Mouse (Mus musculus) gastrocnemius, postnatal 36 days (tissue): ENCODE measurements at regions not wholly inside any gene's neighbourhood (a gene's known extent, or its start where the extent isn't known, plus 50 kb on each side); places are given as distances from the start of the nearest gene placed in this dataset.

ENCODE experiments used
- DNase-seq, 2 experiments: peaks; one replicate each; pipeline ENCODE4 v3.0.0; 2022
- intact Hi-C: fragments of 180-260 bp; cut with DNase I; formaldehyde crosslinking; loops from one replicate; pipeline ENCODE4 v1.15.1; 2025

DNA sequence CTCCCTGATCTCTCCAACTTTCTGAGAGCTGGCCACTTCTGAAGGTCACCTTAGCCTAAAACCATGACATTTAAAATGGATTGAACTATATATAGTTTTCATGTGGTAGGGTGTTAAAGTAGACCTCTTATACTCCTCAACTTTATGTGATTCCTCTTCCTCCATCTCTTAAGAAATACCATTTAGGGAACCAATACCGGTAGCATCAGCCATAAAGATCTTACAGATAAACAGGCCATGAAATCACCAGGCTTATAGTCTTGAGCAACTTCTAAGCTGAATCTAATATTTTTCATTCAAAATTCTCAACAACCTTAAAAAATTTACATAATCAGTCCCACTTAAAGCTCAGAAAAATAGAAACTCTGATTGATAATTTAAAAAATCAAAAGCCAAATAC lies 56.2 kb downstream of the Rpl36a-ps1 start:
- no peak for DNase-seq
- intact Hi-C loops, result no loop called here

DNA sequence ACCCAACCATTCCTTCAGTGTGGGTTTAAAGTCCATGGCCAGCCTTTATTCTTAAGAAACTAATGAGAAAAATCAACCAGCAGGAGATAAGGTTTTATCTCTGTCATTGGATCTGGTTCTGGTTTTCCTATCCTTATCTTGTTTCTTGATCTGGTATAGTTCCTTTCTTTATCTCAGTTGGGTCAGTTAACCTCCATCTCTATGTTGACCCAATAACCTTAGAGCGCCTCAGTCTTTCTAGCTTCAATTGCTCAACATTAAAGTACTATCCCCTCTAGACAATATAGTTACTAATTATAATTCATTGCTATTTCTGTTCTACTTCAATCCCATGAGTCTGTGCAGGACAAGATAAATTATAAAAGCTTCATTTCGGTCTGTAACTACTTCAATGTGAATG lies 56.7 kb downstream of the Rpl36a-ps1 start:
- no peak for DNase-seq
- intact Hi-C loops, result no loop called here

DNA sequence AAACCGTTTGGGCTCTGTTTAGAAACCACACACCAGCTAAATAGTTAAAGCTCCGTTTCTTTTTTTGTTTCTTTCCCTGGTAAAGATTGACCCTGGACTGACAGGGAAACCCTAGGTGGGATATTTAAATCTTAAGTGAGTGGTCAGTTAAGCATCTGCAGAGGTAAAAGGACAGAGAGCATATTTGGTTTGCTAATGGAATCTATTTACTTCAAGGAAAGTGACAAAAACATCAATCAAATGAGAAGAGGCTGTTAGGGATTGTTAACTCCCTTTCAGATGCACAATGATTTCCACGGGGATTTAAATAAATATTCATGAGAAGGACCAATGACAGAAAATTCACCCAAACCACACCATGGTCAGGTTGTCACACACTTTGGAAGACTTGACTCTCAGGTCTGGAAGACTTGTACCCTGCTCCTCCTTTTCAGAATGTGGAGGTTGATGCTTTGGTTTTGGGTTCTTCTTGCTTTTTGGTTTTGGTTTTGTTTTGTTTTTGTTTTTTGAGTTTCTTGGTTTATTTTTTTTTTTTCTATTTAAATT lies 60.7 kb downstream of the Rpl36a-ps1 start:
- no peak for DNase-seq
- intact Hi-C loops, result no loop called here

DNA sequence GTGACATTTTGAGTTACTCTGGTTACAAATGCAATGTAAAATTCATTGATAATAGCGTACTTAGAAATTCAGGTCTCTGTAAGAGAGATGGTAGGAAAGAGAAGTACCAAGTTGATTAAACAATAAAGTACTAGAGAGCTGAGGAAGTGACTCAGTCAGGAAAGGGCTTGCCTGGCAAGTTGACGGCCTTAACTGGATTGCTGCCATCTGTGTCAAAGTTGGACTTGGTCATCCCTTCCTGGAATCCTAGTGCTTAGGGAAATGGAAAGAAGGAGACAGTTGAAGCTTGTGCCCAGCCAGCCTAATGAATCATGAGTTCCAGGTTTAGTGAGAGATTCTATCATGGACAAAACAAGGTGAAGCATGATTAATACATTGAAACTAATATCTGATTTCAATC lies 64.8 kb downstream of the Rpl36a-ps1 start:
- no peak for DNase-seq
- intact Hi-C loops, result no loop called here

DNA sequence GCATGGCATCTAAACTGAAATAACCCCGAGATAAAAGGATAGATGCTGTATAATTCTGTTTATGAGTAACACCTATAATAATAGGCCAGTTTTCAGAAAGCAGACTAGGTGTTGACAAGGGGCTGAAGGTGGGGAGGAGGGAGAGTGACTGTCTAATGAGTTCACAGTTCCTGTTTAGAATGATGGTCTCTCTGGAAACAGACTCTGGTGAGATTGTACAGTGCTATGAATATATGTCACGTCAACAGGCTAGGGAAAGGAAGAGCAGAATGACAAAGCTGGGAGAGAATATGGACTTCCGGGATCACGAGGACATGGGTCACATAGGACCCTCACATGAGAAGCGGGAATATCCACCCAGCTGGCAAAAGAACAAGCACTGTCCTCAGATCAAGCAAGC lies 85.9 kb downstream of the Rpl36a-ps1 start:
- no peak for DNase-seq
- intact Hi-C loops, result no loop called here

DNA sequence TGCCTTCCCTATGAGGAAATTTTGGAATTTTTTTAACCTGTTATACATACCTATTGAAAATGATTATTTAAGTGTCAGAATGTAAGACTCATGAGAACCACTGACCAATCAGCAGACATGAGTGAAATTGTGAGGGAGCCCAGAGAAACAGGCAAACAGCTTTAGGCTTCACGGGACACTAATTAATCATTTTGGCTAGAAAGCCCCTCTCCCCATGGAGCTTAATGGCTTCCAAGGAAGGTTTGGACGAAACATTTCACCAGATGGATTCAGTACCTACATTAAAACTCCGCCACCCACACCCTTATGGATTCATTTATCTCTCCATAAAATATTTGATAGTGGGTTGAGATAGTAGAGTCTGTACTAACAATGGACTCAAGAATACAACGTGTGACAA lies 95.2 kb downstream of the Rpl36a-ps1 start:
- intact Hi-C loops, result no loop called here
- DNase-seq, result no peak

DNA sequence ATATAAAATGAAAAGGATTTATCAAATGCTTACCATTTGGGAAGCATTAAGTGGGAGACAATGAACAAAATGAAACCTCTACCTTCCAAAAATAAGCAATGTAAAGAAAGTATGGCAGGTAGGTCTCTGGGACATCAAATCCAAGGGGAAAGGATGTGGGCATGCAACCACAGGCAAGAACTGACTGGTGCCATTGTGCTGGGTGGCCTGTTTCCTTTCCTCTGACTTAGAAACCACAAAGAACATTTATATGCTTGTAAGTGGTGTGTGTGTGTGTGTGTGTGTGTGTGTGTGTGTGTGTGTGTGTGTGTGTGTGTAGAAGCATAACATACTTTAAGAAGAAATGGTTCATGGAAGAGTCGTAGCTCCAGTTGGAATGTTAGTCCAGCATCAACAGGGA lies 96.7 kb downstream of the Rpl36a-ps1 start:
- intact Hi-C loops, result no loop called here
- no peak for DNase-seq

DNA sequence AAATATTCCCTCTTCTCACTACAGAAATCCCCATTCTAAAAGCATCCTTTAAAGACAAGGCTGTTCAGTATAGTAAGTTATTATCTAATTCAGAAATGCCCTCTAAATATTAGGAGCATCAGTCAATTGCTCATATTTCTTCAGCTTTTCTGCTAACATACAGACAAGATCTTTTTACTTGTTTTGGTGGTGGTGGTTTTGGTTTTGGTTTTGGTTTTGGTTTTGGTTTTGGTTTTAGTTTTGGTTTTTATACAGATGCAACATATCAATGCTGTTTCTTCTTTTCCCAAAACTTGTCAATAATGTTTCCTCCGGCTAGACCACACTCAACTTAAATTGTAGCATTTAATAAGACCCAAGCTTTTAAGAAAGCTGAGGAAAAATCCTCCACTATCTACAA lies 98.2 kb downstream of the Rpl36a-ps1 start:
- no peak for DNase-seq
- intact Hi-C loops, result no loop called here

DNA sequence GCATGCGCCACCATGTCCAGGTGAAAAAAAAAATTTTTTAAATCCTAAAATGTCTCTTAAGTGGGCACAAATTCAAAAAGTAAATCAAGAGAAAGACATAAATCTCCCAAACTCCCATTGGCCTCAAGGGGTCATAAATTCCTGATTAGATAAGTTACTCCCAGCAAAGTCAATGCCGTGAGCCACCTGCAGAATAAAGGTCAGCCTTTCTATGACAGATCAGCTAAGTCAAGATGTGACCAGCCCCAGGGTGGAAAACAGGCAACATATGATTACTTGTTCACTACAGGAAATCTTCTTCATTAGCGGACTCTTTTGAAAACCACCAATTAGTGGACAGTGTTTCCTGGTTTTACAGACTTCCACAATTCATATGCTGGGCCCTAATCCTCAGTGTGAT lies 101.4 kb downstream of the Rpl36a-ps1 start:
- intact Hi-C loops, result no loop called here
- DNase-seq, result no peak

DNA sequence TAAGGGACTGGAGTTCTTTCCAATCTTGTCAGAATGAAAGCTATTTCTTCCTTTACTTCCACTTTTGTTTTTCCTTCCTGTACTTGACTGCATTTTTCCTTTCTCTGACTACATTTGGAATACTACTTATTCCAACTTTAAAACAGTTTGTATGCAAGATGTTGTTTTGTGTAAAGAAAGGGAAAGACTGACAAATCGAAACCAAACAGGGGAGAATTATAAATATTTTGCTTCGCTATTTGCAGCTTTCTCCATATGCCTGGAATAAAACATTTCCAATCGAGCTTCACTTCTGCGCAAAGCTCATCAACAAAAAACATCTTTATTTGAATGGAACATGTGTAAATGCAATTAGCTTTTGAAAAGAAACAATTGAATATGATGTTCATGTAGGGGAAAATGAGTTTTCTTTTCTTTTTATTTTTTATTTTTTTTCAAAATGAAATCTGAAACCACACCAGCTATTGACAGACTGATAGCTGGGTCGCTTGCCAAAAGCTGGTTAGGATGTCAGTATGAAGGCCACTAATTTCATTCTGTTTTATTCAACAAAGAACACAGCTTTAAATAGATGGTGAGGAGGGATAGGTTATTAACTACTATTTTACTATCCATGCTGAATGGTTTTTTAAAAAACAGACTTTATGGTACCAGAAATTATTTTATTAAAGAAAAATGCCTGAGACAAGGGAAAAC lies 102.7 kb downstream of the Rpl36a-ps1 start:
- intact Hi-C loops, result no loop called here
- DNase-seq, result no peak

DNA sequence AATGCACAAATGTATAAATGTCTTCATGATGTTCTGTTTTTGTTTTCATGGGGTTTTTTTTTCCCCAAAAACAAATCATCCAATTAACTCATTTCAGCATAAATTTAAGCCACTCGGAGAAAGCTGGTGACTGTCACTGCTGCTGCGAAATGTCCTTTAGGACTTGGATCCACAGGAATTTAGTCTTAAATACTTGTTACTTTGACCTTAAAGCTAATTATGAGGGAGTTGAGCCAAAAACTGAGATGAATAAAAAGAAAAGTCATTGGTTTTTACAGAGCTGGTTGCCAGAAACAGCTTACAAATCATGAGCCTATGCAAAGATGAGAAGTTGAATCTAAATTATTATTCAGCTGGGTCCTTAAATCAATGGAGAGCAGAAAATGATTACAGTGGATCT lies 106.5 kb downstream of the Rpl36a-ps1 start:
- no peak for DNase-seq
- intact Hi-C loops, result no loop called here

DNA sequence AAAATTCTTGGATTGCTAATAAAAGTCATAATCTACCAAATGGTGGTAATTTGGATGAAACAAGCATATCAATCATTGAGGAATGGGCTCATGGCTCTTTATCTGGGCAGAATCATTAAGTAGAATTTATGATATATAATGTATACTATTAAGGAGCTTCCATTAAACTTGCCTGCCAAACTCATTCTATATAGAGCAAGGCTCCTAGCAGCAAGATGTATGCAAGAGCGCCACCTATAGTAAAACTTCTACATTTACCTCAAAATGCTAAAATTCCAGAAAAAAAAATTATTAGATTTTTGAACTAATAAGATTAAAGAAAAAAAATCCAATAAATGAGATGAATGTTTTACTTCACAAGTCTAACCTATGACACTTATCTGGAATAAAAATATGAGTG lies 107.1 kb downstream of the Rpl36a-ps1 start:
- intact Hi-C loops, result no loop called here
- no peak for DNase-seq

DNA sequence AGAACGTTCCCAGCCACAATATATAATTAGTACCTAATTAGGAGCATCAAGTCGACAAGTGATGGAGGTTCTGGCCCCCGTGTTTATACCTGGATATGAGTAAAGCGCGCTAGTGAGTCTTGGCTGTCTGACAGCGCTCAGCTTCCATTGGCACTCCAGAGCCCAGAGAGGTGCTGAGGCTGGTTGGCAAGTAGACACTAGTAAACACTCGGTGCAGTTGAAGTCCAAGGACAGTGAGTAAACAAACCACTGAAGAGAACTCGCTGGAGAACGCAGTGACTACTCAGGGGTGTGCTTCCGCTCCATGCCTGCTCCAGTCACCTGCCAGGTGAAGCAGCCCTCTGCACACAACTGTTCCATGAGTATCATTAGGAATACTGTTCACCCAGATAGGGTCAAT lies 111.5 kb downstream of the Rpl36a-ps1 start:
- DNase-seq, result no peak
- intact Hi-C loops, result no loop called here

DNA sequence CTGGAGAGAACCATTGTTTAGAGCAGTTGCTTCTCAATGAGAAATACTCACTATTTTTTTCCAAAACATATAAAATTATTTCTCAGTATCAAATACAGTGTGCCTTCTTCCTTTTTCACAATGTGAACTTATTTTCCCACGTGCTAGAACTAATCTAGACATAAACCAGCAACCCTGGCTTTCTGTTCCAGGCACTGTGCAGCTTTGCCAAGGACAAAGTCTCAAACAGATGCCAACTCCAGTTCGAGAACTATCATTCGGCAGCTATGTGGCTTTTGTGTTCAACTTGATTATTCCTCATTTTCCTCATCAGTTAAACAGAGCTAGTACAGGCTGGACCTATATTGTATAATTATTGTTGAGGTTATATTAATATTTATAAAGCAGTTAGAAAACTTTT lies 116.2 kb downstream of the Rpl36a-ps1 start:
- intact Hi-C loops, result no loop called here
- DNase-seq, result no peak

DNA sequence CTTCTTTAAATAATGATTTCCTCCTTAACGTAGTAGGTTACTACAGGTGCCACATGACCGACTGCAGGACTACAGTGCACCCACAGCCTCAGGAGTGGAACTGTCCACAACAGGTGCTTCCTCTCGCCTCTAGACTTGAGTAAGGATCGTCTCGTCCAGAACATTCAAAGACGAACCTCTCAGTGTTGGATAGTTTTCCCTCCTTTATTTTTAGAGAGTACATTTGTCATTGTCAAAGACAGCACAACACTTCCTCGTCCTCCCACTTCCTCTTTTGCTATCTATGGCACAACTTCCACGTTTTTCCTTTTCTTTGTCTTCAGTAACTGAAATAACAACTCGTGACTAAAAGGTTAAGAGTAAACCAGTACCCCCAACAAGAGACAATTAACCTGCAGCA lies 120.7 kb downstream of the Rpl36a-ps1 start:
- DNase-seq, result no peak
- intact Hi-C loops, result no loop called here

DNA sequence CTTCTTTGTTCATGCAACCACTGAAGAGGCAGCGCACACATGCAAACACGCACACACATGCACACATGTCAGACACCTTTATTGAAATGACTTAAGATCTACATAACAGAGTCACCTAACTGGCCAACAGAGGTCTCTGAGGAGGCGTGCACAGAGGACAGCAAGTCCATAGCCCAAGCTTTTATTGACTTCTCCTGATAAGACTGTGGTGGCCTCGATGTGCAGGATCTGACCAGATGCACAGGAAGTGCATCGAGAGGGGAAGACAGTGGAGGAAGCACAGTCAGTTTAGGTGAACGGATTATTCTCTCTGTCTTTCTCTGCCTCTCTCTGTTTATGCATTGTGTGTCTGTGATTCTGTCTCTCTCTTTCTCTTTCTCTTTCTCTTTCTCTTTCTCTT lies 124.2 kb downstream of the Rpl36a-ps1 start:
- intact Hi-C loops, result no loop called here
- no peak for DNase-seq

DNA sequence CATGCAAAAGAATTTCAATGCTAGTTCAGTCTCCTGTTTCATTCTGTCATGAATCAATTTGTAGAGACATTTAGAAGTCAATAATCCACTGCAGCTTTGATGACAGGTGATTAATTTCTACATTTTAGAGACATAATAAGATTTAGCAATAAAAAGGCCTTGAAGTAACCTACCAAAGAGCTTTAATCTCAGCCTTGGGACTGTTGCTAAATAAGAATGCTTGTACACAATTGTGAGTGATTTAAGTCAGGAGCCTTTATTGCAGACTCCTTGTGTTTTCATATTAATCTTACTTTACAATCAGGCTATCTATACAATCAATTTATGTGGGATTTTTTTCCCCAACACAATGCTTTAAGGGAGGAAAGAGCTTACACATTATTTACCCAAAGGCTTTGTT lies 127.2 kb downstream of the Rpl36a-ps1 start:
- intact Hi-C loops, result no loop called here
- no peak for DNase-seq

DNA sequence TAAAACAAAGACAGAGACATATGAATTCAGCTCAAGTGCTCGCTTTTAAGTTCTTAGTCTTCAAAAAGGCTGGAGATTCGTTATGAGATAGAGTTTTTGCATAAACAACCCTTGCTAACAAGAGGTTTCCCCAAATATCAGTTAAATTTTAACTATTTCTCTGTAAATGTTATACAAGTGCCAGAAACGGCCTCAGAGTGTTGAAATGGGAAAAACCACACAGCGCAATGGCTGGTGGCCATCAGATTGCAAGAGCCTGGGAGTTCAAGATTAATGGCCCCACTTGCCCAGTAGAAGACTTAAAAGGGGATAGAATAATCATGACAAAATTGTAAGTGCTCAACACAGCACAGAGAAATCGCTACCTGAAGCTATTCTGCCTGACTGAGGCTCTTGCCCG lies 130.1 kb downstream of the Rpl36a-ps1 start:
- intact Hi-C loops, result no loop called here
- no peak for DNase-seq

DNA sequence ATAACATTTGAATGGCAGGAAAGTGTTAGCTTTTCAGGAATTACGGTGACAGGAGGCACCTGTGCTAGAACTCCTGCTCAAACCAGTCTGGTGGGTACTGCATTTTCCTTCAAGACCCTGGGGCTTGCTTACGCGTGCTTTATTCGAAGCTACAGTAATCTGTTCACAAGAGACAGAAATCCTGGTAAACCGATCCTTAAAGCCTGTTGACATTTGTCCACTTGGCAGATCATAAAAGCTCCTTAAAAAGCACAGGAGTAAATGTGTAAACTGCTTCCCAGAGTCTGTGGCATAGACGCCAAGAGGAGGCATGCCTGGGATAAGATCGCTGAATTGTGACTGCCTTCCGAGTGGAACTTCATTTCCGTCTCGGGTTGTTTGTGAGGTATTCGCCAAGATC lies 130.5 kb downstream of the Rpl36a-ps1 start:
- intact Hi-C loops, result no loop called here

DNA sequence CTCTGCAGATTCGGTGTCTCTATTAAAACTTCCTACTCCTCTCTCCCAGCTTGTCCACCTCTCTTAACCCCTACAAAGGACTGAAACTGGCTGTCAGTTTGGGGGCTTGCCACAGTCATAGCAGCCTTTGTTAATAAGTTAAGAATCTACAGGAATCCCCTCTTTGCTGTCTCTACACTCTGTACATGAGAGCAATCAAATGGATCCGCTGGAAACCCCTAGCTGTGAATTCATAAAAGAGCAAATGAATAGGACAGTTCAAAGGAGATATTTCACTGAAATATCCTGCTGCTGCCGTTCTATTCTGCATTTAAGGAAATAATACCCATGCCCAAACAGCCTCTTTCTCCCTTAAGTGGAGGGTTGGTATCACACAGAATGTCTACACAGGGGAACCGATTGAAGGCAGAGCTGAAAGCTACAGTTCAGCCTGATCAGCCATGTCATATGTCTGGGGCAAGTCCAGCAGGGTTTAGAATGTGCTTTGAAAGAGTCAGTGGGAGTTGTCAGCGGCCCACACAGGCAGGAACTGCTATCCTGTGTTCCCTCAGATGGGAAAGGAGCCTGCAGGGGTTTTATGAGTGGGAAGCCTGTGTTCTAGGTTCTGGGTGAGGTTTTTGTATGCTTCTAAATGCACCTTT lies 131.9 kb downstream of the Rpl36a-ps1 start:
- DNase-seq, result no peak
- intact Hi-C loops, result no loop called here

More for the DNA sequence above, 130.5 kb downstream of the Rpl36a-ps1 start:
- DNase-seq, result no peak

DNA sequence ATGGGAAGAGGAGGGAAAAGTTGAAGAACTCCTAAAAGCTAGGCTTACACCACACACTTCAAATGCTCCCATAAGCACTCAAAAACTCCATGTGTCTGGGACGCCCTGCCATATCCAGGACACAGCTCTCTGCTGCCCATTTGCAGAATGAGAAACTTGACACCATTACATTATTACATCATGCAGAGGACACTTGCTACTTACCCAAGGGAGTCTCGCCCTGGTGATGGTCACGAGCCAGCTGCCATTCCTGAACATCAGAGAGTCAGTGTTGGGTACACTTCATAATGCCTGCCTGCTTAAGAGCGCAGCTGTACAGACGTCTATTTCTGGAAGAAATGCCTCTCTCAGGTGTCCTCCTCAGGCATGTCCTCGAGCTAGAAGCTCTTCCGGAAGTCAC lies 135.3 kb downstream of the Rpl36a-ps1 start:
- no peak for DNase-seq
- intact Hi-C loops, result no loop called here

DNA sequence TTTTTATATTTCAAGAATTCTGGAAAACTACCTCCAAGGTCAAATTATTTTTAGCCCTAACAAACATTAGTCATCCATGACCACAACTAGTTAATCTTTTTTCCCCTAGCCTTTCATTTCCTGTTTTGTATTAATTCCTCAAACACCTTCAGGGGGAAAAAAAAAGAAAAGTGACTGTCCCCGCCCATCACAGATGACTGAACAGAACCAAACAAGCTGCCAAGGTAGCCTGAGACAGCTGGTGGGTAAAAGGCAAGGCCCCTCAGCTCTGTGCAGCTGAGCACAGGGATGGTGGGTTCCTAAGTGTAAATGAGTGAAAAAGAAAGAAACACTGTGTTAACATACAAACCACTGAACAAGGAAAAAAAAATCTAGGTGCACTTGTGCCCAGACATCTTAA lies 145.6 kb downstream of the Rpl36a-ps1 start:
- intact Hi-C loops, result no loop called here
- no peak for DNase-seq
